ENCODE assay signal across 7 mouse cellular contexts in genomic region chr13:94359282-94359920, GRCm38 (mm10). TPM values are rescaled to one million over a fixed set of nuclear protein-coding genes. Genes with fewer than 3 reads are reported as not detected.
A peak's percentile ranks its signal among the peaks of the same experiment; 100 is the strongest.
DNase-seq lines count a peak whose midpoint lies in the region; ATAC-seq and TF ChIP-seq lines count a peak whose summit lies in the region.

No protein-coding gene starts in this region.

- H3K27me3 ChIP-seq in lung, embryonic 15.5 days, result no peaks in the 10 kb centered on the region
- H3K27me3 ChIP-seq in embryonic facial prominence, embryonic 15.5 days, result no peaks in the 10 kb centered on the region
- H3K27me3 ChIP-seq in limb, embryonic 13.5 days, result no peaks in the 10 kb centered on the region
- H3K27me3 ChIP-seq in small intestine, adult 2 months (ENCODE audit: control insufficient read depth, insufficient read depth, low read length), result no peaks in the 10 kb centered on the region

- peak overlapping the region; percentile 89 for H3K27ac ChIP-seq in lung, embryonic 15.5 days
- peak overlapping the region; percentile 95 for H3K27ac ChIP-seq in embryonic facial prominence, embryonic 15.5 days (replicated peaks)
- H3K27ac ChIP-seq in limb, embryonic 13.5 days, result peak overlapping the region; percentile 92
- no peak overlapping the region for H3K27ac ChIP-seq in small intestine, adult 2 months (ENCODE audit: insufficient read depth, low read depth, low read length)

- H3K9me3 ChIP-seq in lung, embryonic 15.5 days, result no peaks in the 10 kb centered on the region
- no peaks in the 10 kb centered on the region for H3K9me3 ChIP-seq in embryonic facial prominence, embryonic 15.5 days (replicated peaks)
- 0 out of 2 replicates have a peak, but pooled peaks cover 4% of the 10 kb centered on the region for H3K9me3 ChIP-seq in limb, embryonic 13.5 days

- no peak for ATAC-seq in lung, embryonic 15.5 days (ENCODE audit: borderline replicate concordance, extremely low read depth, low FRiP score, low TSS enrichment)
- no peak for ATAC-seq in embryonic facial prominence, embryonic 15.5 days (ENCODE audit: insufficient number of reproducible peaks, low FRiP score, low TSS enrichment, low read depth)
- no peak for ATAC-seq in limb, embryonic 13.5 days (ENCODE audit: low FRiP score, low read depth)

- TF ChIP-seq CTCF in small intestine, adult 2 months (IDR thresholded peaks at IDR 0.05; ENCODE audit: extremely low read depth, insufficient read length, insufficient replicate concordance, low read depth, low read length), result no peak

- peaks cover 14% of the 10 kb centered on the region for H3K4me1 ChIP-seq in lung, embryonic 15.5 days
- H3K4me1 ChIP-seq in embryonic facial prominence, embryonic 15.5 days, result peaks cover 15% of the 10 kb centered on the region
- peaks cover 14% of the 10 kb centered on the region for H3K4me1 ChIP-seq in limb, embryonic 13.5 days
- peaks cover 8% of the 10 kb centered on the region; the same call in 1 of the 2 replicates for H3K4me1 ChIP-seq in small intestine, adult 2 months (ENCODE audit: control insufficient read depth, insufficient read depth, insufficient read length, low read length)

- peak overlapping the region; percentile 90 for H3K4me2 ChIP-seq in lung, embryonic 15.5 days
- H3K4me2 ChIP-seq in embryonic facial prominence, embryonic 15.5 days (replicated peaks), result peak overlapping the region; percentile 88
- peak overlapping the region; percentile 85 for H3K4me2 ChIP-seq in limb, embryonic 13.5 days (replicated peaks)

- TF ChIP-seq POLR2A in small intestine, adult 2 months (IDR thresholded peaks at IDR 0.05; ENCODE audit: low read depth, low read length), result no peak

- peak overlapping the region; percentile 86 for H3K9ac ChIP-seq in lung, embryonic 15.5 days
- peak overlapping the region; percentile 74 for H3K9ac ChIP-seq in embryonic facial prominence, embryonic 15.5 days
- H3K9ac ChIP-seq in limb, embryonic 13.5 days, result peak overlapping the region; percentile 85

- no peaks in the 10 kb centered on the region for H3K36me3 ChIP-seq in lung, embryonic 15.5 days
- H3K36me3 ChIP-seq in embryonic facial prominence, embryonic 15.5 days, result no peaks in the 10 kb centered on the region
- H3K36me3 ChIP-seq in limb, embryonic 13.5 days, result peaks cover 4% of the 10 kb centered on the region
- H3K36me3 ChIP-seq in small intestine, adult 2 months (ENCODE audit: control insufficient read depth, insufficient read depth, low read length), result peaks cover 3% of the 10 kb centered on the region; the same call in 1 of the 2 replicates

- peak overlapping the region; percentile 98 for H3K4me3 ChIP-seq in lung, embryonic 15.5 days
- peak overlapping the region; percentile 94 for H3K4me3 ChIP-seq in embryonic facial prominence, embryonic 15.5 days (replicated peaks)
- peak overlapping the region; percentile 84 for H3K4me3 ChIP-seq in limb, embryonic 13.5 days
- peak overlapping the region; percentile 97 for H3K4me3 ChIP-seq in small intestine, adult 2 months (ENCODE audit: low read depth, low read length)

- no peak for DNase-seq in lung, postnatal 14 days
- no peak for DNase-seq in layer of hippocampus, adult 9-11 months
- no peak for DNase-seq in spleen, adult 18-20 months

- 15% methylated on average over 25 of the region's 25 CpGs for WGBS in lung, embryonic 15.5 days
- 15% methylated on average over 25 of the region's 25 CpGs for WGBS in embryonic facial prominence, embryonic 15.5 days
- WGBS in limb, embryonic 13.5 days, result 20% methylated on average over 20 of the region's 25 CpGs
- WGBS in small intestine, adult 2 months, result 14% methylated on average over 25 of the region's 25 CpGs

RNA-seq across cellular contexts. Expression of gene Ap3b1, which starts 0.6 kb away (rescaled TPM):
- 39.7 and 45.0 TPM in 2 replicates for polyA plus RNA-seq in lung, embryonic 15.5 days (2015; fragmentation: Nextera tagmentation; extraction: Ambion mirVana)
- 42.8 and 43.8 TPM in 2 replicates for polyA plus RNA-seq in embryonic facial prominence, embryonic 15.5 days (2015; fragmentation: Nextera tagmentation; extraction: Ambion mirVana)
- 44.9 and 46.0 TPM in 2 replicates for polyA plus RNA-seq in limb, embryonic 13.5 days (2015; fragmentation: Nextera tagmentation; extraction: Ambion mirVana)
- polyA plus RNA-seq in small intestine, adult 2 months (2012; rRNA removed), result 11.3 and 29.1 TPM in 2 replicates
